Mouse (Mus musculus): ENCODE data around the gene Rxfp3. TPM values are rescaled to one million over a fixed set of nuclear protein-coding genes. Genes with fewer than 3 reads are reported as not detected.
A peak's percentile ranks its signal among the peaks of the same experiment; 100 is the strongest.

The Rxfp3 gene
- total RNA-seq (2014; fragmentation: Nextera tagmentation) (not detected in 2 replicates), total RNA-seq (2017) (not detected in 2 replicates)

DNA sequence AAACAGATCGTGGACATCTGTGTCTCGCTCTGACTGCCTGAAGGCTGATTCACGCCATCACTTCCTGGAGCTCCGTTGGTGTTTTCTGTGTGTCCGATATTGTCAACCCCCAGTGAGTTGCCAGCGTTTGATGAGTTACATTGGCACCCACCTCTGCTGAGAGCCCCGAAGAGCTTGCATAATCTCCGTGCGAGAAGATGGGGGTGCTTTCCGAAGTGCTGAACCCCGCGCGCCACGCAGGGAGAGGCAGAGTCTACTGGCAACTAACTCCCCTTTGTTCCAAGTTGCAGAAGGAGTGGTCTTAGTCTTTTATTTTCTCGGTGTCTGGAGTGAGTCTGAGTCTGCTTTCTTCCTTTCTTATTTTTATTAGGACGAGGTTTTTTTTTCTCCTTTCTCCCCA lies at the start of gene Rxfp3:
Gene Rxfp3 (minus strand): TSS at position 281 of the 400 bp plus-strand sequence.
- no peak for ATAC-seq (replicated peaks; ENCODE audit: poor library complexity, severe bottlenecking)

DNA sequence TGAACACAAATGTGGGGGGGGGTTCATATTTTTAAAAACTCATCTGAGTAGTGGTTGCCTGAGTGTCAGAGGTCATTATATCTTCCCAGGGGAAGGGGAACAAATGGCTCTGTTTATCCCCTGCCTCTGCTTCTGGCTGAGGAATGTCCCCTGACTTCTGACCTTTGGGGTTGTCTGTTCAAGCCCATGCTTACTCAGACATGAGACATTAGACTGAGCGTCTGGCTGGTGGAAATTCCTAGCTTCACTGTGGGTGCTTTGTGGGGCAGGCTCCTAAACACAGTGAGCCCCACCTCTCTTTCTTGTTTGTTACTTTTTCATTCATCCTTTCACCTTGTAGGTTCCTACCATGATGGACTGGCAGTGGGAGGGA lies 47.2 kb upstream of the Rxfp3 start:
- ATAC-seq (replicated peaks; ENCODE audit: poor library complexity, severe bottlenecking): no peak

GRCm38 (mm10) chr15:11084241-11084992 lies 46.6 kb upstream of the Rxfp3 start:
- no peak for ATAC-seq (replicated peaks; ENCODE audit: poor library complexity, severe bottlenecking)

DNA sequence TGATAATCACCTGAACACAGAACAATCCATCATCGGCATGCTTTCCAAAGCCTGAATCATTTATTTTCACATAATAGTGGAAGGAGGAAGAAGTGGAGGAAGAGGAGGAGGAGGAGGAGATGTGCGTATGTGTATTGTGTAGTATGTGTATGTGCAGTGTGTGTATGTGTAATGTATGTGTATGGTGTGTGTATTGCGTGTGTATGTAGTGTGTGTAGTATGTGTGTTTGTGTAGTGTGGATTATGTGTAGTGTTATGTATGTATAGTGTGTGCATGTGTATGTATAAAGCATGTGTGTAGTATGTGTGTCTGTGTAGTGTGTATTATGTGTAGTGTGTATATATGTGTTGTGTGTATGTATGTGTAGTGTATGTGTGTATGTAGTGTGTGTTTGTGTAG lies 45.9 kb upstream of the Rxfp3 start:
- ATAC-seq (replicated peaks; ENCODE audit: poor library complexity, severe bottlenecking): no peak

DNA sequence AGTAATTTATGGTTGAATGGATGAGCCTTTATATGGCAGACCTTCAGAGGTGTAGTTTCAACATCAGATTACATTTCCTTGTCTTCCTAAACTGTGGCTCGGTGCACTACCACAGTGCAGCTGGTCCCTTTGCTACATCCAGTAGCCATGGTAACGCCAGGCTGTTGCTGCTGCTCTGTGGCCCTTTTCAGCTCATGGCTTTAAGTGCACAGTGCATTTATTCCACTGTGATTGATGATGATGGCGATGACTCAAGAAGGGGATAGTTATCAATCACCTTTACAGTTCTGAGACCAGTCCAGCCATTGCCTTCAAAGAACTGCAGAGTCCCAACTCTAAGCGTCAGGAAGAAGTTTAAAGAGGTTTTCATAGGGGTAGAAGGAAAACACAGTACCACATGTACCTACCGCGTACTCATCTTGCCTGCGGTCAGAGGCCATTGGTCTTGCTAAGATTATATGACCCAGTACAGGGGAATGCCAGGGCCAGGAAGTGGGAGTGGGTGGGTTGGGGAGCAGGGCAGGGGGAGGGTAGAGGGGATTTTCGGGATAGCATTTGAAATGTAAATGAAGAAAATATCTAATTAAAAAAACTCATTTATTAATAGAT lies 45.3 kb upstream of the Rxfp3 start:
- no peak for ATAC-seq (replicated peaks; ENCODE audit: poor library complexity, severe bottlenecking)

DNA sequence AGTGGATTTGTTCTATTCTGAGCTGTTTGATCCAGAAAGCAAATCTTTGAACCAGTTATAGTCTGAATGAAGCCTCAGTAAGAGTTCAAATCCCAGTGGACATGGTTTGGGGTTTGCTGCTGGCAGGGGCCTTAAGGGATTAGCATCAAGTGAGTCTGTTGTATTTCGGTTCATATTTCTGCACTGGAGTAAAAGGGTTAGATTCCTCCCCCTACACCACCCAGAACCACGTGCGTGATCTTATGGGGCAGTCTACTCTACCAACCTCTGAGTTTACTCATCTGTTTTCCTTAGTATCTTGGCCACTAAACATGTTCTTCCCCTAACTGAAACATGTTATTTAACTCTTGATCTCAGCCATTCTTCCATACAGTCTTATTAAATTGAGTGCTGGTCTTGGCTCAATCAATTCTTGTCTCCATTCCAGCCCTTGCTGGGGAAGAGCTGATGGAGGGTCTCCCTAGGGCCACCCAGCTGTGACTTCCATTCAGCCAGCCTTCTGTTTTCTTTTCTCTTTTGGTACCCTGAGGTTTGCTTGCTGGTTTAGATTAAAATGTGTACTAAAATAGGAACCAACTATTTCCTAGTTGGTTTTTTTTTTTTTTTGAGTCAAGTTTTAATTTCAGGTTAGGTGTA lies 38.1 kb upstream of the Rxfp3 start:
- ATAC-seq (replicated peaks; ENCODE audit: poor library complexity, severe bottlenecking): no peak

- no peak for ATAC-seq (replicated peaks; ENCODE audit: poor library complexity, severe bottlenecking)
These were observed 30.1 kb upstream of the Rxfp3 start for GRCm38 (mm10) chr15:11067891-11068290.

DNA sequence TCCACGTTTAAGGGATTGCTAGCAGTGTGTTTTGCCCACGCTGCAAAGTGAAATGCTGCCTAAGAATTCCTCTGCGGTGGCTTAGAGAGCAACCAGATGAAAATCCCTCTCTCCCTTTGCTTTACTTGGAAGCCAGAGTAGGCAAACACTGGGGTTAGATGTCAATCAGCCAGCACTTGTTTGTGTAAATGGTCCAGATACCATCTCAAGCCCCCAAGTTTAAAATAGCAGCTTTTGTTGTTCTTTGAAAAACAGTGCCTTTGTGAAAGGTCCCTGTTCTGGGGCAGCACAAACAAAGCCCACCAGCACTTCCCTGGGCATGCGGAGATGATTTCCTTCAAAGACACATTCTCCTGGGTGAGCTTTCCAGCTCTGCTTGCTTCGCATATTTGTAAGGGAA lies 28.5 kb upstream of the Rxfp3 start:
- ATAC-seq (replicated peaks; ENCODE audit: poor library complexity, severe bottlenecking): no peak

GRCm38 (mm10) chr15:11065528-11066171 lies 27.9 kb upstream of the Rxfp3 start:
- no peak for ATAC-seq (replicated peaks; ENCODE audit: poor library complexity, severe bottlenecking)

GRCm38 (mm10) chr15:11064558-11065411 lies 27.0 kb upstream of the Rxfp3 start, which contains the start of gene Adamts12:
Adamts12 (plus strand) TSS chr15:11064790.
- peak; percentile 46; the same call in 1 of the 2 replicates for ATAC-seq (replicated peaks; ENCODE audit: poor library complexity, severe bottlenecking)

- no peak for ATAC-seq (replicated peaks; ENCODE audit: poor library complexity, severe bottlenecking)
These were observed 26.4 kb upstream of the Rxfp3 start for GRCm38 (mm10) chr15:11064160-11064557.

DNA sequence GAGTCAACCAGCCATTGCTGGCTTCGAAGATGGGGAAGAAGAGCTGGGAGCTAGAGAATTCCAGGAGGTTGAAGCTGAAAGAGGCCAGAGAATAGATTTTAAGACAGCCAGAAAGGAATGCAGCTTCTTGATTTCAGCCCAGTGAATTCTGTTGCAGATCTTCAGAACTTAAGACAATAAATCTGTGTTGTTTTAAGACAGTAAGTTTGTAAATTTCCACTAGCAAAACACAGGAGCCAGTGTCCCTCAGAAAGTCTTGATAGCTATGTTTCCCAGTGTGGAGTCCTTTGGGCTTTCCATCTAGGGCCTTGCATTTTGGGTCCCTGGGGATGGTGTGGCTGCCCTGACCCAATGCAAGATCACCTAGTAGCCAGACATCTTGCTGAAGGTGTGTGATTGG lies 25.1 kb upstream of the Rxfp3 start:
- ATAC-seq (replicated peaks; ENCODE audit: poor library complexity, severe bottlenecking): no peak

DNA sequence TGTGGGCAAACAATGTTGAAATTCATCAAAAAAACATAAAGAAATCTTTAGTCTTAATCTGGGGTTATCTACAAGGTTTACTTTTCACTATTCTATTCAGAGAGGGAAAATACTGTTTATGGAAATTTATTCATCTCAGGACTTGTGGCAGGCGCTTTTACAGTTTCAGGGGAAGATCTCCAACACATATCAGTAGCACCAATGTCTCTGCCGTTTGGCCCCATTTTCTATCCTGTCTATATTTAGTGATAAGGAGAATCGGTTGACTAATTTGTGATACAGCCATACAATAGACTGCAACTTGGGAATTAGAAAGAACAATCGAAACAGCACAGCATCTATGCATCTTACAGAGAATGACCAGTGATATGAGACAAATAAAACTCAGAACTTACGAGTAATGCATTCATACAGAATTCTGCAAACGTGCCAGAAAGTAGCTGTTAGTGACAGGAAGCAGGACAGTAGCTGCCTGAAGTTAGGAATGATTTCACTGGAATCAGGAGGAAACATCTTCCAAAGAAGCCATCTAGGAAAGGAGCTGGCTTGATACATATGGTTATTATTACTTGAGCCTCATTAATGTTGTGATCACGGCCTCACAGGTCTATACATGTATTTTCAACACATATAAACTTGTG lies 16.8 kb upstream of the Rxfp3 start:
- no peak for ATAC-seq (replicated peaks; ENCODE audit: poor library complexity, severe bottlenecking)

- ATAC-seq (replicated peaks; ENCODE audit: poor library complexity, severe bottlenecking): no peak
These were observed 16.1 kb upstream of the Rxfp3 start for GRCm38 (mm10) chr15:11053678-11054439.

DNA sequence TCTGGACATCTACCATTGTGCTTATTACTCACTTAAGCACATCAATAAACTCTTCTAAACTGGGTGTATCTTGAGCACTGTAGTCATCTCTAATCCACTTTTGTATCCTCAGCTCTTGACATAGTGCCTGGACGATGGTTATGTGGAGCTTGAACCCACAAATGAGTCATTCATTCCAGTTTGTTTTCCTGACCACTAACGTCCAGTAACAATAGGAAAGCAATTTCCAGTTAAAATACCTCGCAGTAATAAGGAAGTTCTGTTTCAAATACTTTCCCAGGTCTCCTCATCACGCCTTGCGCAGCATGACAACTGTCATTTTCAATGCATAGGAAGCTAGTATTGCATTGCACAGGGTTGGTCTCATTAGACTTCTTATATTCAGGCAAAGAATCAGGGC lies 5.0 kb upstream of the Rxfp3 start:
- ATAC-seq (replicated peaks; ENCODE audit: poor library complexity, severe bottlenecking): no peak

DNA sequence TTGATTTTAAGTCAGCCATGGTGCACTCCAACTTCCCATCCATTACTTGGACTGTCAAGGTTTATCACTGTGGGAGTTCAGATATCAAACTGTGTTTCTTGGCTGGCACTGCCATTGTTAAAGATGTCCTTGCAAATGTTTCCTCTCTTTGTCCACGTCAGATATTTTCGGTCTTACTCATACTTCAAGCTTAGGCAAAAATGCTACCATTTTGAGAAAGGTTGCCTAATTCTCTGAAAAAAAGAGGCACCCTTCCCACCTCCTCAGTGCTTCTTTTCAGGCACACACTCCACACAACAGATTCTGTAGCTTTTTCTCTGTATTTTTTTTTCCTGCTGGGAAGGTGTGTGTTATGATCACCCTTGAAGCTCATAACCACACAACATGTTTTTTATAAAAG lies 3.4 kb upstream of the Rxfp3 start:
- ATAC-seq (replicated peaks; ENCODE audit: poor library complexity, severe bottlenecking): no peak

GRCm38 (mm10) chr15:11040067-11040466 lies 2.3 kb upstream of the Rxfp3 start:
- no peak for ATAC-seq (replicated peaks; ENCODE audit: poor library complexity, severe bottlenecking)

DNA sequence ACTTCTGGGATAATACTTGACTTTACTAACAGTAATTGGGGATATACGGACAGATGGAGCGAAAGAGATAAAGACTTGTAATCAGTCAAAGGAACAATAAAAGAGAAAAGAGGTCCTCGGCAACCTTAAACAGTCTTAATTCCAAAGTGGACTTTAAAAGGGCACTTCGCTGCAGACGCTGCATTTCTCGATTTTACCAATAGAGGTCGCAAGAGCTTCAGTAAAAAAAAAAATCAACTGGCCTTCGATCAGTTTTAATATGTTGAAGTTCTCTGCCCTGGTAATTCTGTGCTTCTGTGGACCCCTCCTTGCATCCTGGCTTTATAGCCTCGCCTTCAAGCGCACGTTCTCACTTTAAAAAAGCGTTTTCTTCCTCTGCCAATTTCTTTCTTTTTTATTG lies 685 bp upstream of the Rxfp3 start:
- peak; percentile 27; the same call in 1 of the 2 replicates for ATAC-seq (replicated peaks; ENCODE audit: poor library complexity, severe bottlenecking)

DNA sequence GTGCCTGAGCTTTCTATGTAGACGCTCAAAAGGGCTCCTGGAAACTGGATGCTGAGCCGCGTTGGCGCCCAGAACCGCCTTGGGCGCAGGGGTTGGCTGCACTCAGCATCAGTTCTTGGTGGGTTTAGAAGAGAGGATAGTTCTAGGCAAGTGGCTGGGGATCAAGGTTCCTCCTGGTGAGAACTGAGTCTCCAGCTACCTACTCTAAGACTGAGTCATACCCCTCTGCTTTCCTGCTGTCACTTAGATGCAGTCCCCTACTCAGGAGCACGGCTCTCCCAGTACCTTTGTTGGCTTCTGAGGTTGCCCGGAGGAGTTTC lies 455 bp downstream of the Rxfp3 start:
- no peak for ATAC-seq (replicated peaks; ENCODE audit: poor library complexity, severe bottlenecking)

All from granulocyte monocyte progenitor cell, adult 5-6 weeks (primary cell).